Mouse (Mus musculus) T-helper 1 cell (primary cell): ENCODE data around the gene Eras.
"Not testable (repeated sequence)": the region's sequence is repeated elsewhere in the genome, so short reads cannot be mapped to it uniquely, and the experiment has no call there.

Experiments used
- in situ Hi-C: fragments of 300-600 bp; cut with MboI, MseI; formaldehyde crosslinking; loops from one replicate; pipeline ENCODE4 v1.15.1; 2025; ENCODE audit warnings: high pct_unique_total_duplicates

The Eras gene

GRCm38 (mm10) chrX:7910473-7910872 is 17.9 kb downstream of the Eras start:
- in situ Hi-C loops = no loop called here

GRCm38 (mm10) chrX:7909242-7909641 is 19.2 kb downstream of the Eras start, which contains the start of gene Gm10490:
Gene Gm10490, plus strand, starts transcription at chrX:7909542.
- in situ Hi-C loops = not testable (repeated sequence)

- in situ Hi-C loops = no loop called here
Observed at GRCm38 (mm10) chrX:7907735-7908134, 20.7 kb downstream of the Eras start, which contains the start of gene Gm10491. Gene Gm10491, minus strand, starts transcription at chrX:7907835.

- in situ Hi-C loops = no loop called here
Observed at GRCm38 (mm10) chrX:7904441-7904840, 24.0 kb downstream of the Eras start.

GRCm38 (mm10) chrX:7898880-7899874 is 29.2 kb downstream of the Eras start, which contains the start of the genes Pqbp1 and Timm17b:
Gene Pqbp1, minus strand, starts transcription at chrX:7899269.
Gene Timm17b, plus strand, starts transcription at chrX:7899357.
- in situ Hi-C loops = no loop called here

- in situ Hi-C loops = no loop called here
Observed at GRCm38 (mm10) chrX:7898211-7898610, 30.2 kb downstream of the Eras start.

GRCm38 (mm10) chrX:7883841-7884567 is 44.4 kb downstream of the Eras start, which contains the start of gene Slc35a2:
Gene Slc35a2, plus strand, starts transcription at chrX:7884028.
- in situ Hi-C loops = no loop called here

- in situ Hi-C loops = no loop called here
Observed at GRCm38 (mm10) chrX:7879819-7880218, 48.6 kb downstream of the Eras start.

GRCm38 (mm10) chrX:7878495-7878894 is 49.9 kb downstream of the Eras start:
- in situ Hi-C loops = no loop called here

- in situ Hi-C loops = no loop called here
Observed at GRCm38 (mm10) chrX:7878007-7878419, 50.4 kb downstream of the Eras start, which contains the start of gene Pim2. Gene Pim2, plus strand, starts transcription at chrX:7878262.
